Mouse (Mus musculus) thymus, adult 2 months (tissue): ENCODE data around the gene Dcun1d4.

Source experiments
- CTCF ChIP-seq: fragments of 200-500 bp; IDR thresholded peaks from 2 replicates; pipeline ENCODE4 v1.5.1; 2012; ENCODE audit warnings: mild to moderate bottlenecking, control low read depth, low read length, moderate library complexity, borderline replicate concordance; ENCODE audit not compliant: control insufficient read depth, poor library complexity, insufficient read depth; ENCODE audit errors: extremely low read depth
- POLR2A ChIP-seq: fragments of 200-500 bp; IDR thresholded peaks from 2 replicates; pipeline ENCODE4 v1.6.1; 2012; ENCODE audit warnings: mild to moderate bottlenecking, low read length, control low read depth, moderate library complexity; ENCODE audit not compliant: control insufficient read depth, poor library complexity, insufficient read depth; ENCODE audit errors: extremely low read depth

- no peak for TF ChIP-seq POLR2A
- no peak for TF ChIP-seq CTCF
Observed at GRCm38 (mm10) chr5:73442176-73442575, 38.6 kb upstream of the Dcun1d4 start.
